Mouse (Mus musculus) hindbrain, embryonic 10.5 days (tissue): Measurements from ENCODE around the gene Sbf1. TPM values are rescaled to one million over a fixed set of nuclear protein-coding genes. Genes with fewer than 3 reads are reported as not detected.
A peak's percentile ranks its signal among the peaks of the same experiment; 100 is the strongest.

Experiments used
- DNase-seq: peaks from one replicate; pipeline ENCODE4 v3.0.0-alpha.2; 2017; ENCODE audit warnings: low spot score
- H3K27ac ChIP-seq: fragments of 300-500 bp; sonication (generic); 2 replicates; pipeline ENCODE4 v1.5.1; 2016; ENCODE audit warnings: mild to moderate bottlenecking, moderate library complexity
- H3K27me3 ChIP-seq: fragments of 300-500 bp; sonication (generic); 2 replicates; pipeline ENCODE4 v1.6.1; 2016; ENCODE audit warnings: mild to moderate bottlenecking; ENCODE audit not compliant: poor library complexity, insufficient read depth, severe bottlenecking
- H3K36me3 ChIP-seq: fragments of 300-500 bp; sonication (generic); 2 replicates; pipeline ENCODE4 v1.6.1; 2016; ENCODE audit warnings: mild to moderate bottlenecking, moderate library complexity
- H3K4me1 ChIP-seq: fragments of 300-500 bp; sonication (generic); replicated peaks from 2 replicates; pipeline ENCODE4 v1.6.1; 2016; ENCODE audit warnings: mild to moderate bottlenecking
- H3K4me3 ChIP-seq: fragments of 300-500 bp; sonication (generic); 2 replicates; pipeline ENCODE4 v1.5.1; 2016; ENCODE audit warnings: mild to moderate bottlenecking, moderate library complexity
- H3K9me3 ChIP-seq: fragments of 300-500 bp; sonication (generic); 2 replicates; pipeline ENCODE4 v1.6.1; 2016; ENCODE audit warnings: mild to moderate bottlenecking, moderate library complexity
- WGBS: fragments of 180-500 bp; shearing (Covaris S2); methylation state at CpG from one replicate; pipeline ENCODE4 v1.1.7; 2016; 5-methylcytosine and 5-hydroxymethylcytosine counted together
- polyA plus RNA-seq: library from polyadenylated mRNA; unstranded; fragments of >200 nt; fragmentation: Nextera tagmentation; extraction: Ambion mirVana; gene quantifications from 2 replicates; pipeline ENCODE4 v1.2.1, GENCODE M21; 2016

The Sbf1 gene
- polyA plus RNA-seq: 92.5 and 103 TPM in 2 replicates

DNA sequence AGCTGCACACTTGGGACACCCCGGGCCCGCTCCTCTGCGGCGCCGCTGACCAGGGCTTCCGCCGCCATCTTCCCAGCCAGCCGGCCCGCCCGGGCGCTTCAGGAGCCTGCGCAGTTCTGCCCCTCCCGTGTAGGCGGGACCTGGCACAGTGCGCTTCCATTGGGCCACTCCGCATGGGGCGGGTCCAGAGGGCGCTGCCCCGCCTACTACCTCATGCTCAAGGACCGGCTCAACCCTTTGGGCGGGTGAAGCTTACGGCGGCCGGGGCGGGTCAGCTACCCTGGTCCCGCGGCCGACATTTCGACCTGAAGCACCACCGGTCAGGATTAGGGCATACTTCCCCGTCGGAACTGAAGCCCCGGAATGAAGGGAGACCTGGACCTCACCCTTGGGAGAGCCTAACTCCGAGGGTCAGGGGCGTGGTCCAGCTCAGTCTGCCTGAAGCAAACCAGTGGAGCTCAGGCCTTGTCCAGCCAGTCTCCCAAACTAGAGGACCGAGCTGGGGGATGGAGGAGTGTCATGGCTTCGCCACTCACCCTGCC is at the start of gene Sbf1:
Sbf1 (minus strand) TSS at position 122 of the 542 bp plus-strand sequence.
- Histone ChIP-seq H3K27ac (peak within 1 kb of the TSS; percentile 92), H3K36me3 (no peaks in the 10 kb centered on the region; the same call in 1 of the 2 replicates), H3K4me3 (peak within 1 kb of the TSS; percentile 96), H3K9me3 (no peaks in the 10 kb centered on the region), H3K4me1 (peaks cover 46% of the 10 kb centered on the region), H3K27me3 (no peaks in the 10 kb centered on the region)
- whole genome bisulfite sequencing: under 1% methylated on average over 37 of the region's 37 CpGs
- DNase-seq: peak; percentile 97

DNA sequence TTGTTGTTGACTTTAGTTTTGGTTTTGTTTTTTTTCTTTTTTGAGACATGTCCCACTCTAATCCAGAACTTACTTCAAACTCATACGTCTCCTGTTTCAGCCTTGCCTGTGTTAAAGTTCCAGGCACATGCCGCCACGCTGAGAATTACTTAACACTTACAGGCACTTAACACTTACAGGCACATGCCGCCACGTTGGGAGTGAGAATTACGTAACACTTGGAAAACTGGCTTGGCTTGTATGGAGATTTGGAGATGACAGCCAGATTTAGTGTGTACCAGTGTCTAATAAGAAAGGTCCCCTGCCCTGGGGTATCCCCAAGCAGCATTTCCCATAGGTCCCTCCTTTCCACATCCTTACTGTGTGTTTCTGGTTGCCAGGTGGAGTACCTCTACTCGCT is 47.9 kb upstream of the Sbf1 start:
- H3K4me3 ChIP-seq: no peak overlapping the region
- peaks cover 5% of the 10 kb centered on the region; the same call in 1 of the 2 replicates for H3K4me1 ChIP-seq
- H3K27ac ChIP-seq: no peak overlapping the region
- DNase-seq: no peak
- H3K27me3 ChIP-seq: no peaks in the 10 kb centered on the region
- no peaks in the 10 kb centered on the region for H3K9me3 ChIP-seq
- 95% methylated on average over 7 of the region's 7 CpGs for WGBS
- peaks cover 97% of the 10 kb centered on the region for H3K36me3 ChIP-seq

DNA sequence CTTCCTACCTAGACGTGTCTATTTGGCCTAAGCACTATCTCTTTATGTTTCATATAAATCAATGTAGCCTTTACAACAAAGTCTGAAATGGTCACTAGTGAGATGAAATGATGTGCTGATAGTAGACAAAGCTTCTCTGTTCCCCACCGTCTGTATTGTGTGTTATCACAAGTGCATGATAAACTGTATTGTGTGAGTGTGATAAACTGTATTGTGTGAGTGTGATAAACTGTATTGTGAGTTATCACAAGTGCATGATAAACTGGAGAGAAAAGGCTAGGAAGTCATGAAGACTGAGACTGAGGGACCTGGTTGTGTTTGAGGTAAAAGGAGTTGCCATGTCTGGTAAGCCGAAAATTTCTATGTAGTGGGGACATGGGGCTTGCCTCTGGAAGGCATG is 43.7 kb upstream of the Sbf1 start:
- no peak for DNase-seq
- H3K27me3 ChIP-seq: no peaks in the 10 kb centered on the region
- no peaks in the 10 kb centered on the region for H3K9me3 ChIP-seq
- 94% methylated on average over 3 of the region's 3 CpGs for WGBS
- no peak overlapping the region for H3K4me3 ChIP-seq
- H3K36me3 ChIP-seq: peaks cover 64% of the 10 kb centered on the region
- H3K4me1 ChIP-seq: peaks cover 32% of the 10 kb centered on the region
- no peak overlapping the region for H3K27ac ChIP-seq

DNA sequence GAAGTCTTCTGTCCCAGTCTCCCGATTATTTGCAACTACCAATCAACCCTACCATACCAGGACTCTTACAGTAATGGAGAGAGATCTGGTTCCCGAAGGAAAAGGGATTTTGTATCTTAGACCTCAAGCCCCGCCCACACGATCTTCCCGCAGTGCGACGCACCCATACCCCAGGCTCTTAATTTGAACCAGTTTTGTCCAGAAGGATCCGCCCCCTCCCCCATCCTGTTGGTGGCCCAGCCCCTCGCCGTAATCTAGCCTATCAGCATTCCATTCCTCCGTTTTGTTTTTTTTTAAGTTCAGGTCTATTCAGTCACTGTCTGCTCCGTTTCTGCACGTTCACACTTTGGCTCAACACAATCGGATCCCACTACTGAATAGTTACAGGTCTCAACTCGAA is 41.3 kb upstream of the Sbf1 start:
- WGBS: under 1% methylated on average over 15 of the region's 15 CpGs
- peaks cover 64% of the 10 kb centered on the region for H3K36me3 ChIP-seq

GRCm38 (mm10) chr15:89355241-89356187 is 40.4 kb upstream of the Sbf1 start, which contains the start of the genes Lmf2 and Ncaph2:
TSS of gene Lmf2 (minus strand) at chr15:89355659.
TSS of gene Ncaph2 (plus strand) at chr15:89355719.
- Histone ChIP-seq H3K4me1 (peaks cover 34% of the 10 kb centered on the region), H3K4me3 (peak within 1 kb of the TSS; percentile 89), H3K36me3 (peaks cover 64% of the 10 kb centered on the region), H3K27me3 (no peaks in the 10 kb centered on the region), H3K27ac (peak within 1 kb of the TSS; percentile 95), H3K9me3 (no peaks in the 10 kb centered on the region)
- peak; percentile 98 for DNase-seq
- WGBS: under 1% methylated on average over 64 of the region's 64 CpGs

More for the DNA sequence above, 41.3 kb upstream of the Sbf1 start:
- Histone ChIP-seq H3K9me3 (no peaks in the 10 kb centered on the region), H3K4me1 (peaks cover 34% of the 10 kb centered on the region), H3K27ac (peak overlapping the region; percentile 95), H3K4me3 (peak overlapping the region; percentile 89), H3K27me3 (no peaks in the 10 kb centered on the region)
- peak; percentile 90 for DNase-seq

DNA sequence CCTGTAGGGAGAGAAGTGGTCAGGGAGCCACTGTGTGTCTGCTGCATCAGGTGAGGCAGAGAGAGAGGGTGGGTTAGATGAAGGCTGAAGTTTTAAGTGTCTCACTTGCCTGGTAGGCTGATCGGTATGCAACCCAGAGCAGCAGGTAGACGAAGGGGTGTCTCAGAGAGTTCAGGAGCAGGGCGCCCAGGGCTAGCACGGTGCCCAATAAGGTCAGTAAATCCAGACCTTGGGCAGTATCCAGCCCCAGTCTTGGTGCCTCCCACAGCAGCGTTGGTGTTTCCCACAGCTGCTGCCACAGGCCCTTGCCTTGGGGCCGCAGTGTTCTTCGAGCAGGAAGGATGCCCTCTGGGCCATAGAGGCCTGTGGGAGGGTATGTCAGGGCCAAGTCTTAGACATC is 39.3 kb upstream of the Sbf1 start:
- H3K36me3 ChIP-seq: peaks cover 63% of the 10 kb centered on the region
- DNase-seq: no peak
- H3K4me1 ChIP-seq: peaks cover 34% of the 10 kb centered on the region
- no peaks in the 10 kb centered on the region for H3K9me3 ChIP-seq
- 88% methylated on average over 7 of the region's 7 CpGs for WGBS
- H3K27ac ChIP-seq: peak overlapping the region; percentile 95
- H3K27me3 ChIP-seq: no peaks in the 10 kb centered on the region
- peak overlapping the region; percentile 89 for H3K4me3 ChIP-seq

DNA sequence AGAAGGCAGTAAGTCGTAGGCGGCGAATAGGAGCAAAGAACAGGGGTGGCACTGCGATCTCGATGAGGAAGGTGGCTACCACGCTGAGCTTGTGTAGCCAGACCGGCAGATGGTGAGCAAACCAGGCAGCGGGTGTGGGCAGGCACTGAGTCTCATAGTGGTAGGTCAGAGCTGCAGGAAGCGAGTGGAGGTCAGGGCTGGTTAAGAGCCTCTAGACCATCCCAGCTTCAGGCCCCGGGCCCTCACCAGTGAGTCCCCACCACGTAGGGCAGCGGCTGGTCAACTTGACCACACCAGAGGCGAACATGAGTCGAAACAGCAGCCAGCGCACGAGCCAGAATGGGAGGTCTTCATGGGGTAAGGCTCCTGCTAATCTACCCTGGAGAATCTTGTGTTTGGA is 38.7 kb upstream of the Sbf1 start:
- Histone ChIP-seq H3K36me3 (peaks cover 59% of the 10 kb centered on the region), H3K9me3 (no peaks in the 10 kb centered on the region), H3K4me3 (peak overlapping the region; percentile 89), H3K4me1 (peaks cover 34% of the 10 kb centered on the region), H3K27me3 (no peaks in the 10 kb centered on the region), H3K27ac (no peak overlapping the region)
- WGBS: 94% methylated on average over 16 of the region's 16 CpGs
- DNase-seq: no peak

DNA sequence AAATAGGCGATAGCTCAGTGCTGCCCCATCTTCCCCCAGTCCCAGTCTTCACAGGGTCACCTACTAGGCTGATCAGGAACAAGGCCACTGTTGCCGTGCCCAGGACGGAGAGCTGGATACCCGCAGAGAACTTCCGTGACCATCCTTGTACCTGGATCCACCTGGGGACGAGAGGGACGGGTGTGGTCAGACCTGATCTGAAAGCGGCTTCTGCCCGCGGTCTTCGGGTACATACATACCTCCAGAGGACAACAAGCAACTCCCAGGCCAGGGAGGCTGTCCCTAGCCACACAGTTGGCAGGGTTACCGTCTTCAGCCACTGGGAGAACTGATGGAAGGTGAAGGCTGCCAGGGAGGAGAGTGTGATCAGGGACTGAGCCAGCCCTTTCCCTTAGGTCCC is 37.7 kb upstream of the Sbf1 start:
- peaks cover 28% of the 10 kb centered on the region for H3K4me1 ChIP-seq
- WGBS: 94% methylated on average over 12 of the region's 12 CpGs
- H3K27ac ChIP-seq: no peak overlapping the region
- peaks cover 49% of the 10 kb centered on the region for H3K36me3 ChIP-seq
- DNase-seq: no peak
- no peak overlapping the region for H3K4me3 ChIP-seq
- no peaks in the 10 kb centered on the region for H3K27me3 ChIP-seq
- H3K9me3 ChIP-seq: no peaks in the 10 kb centered on the region

- H3K27me3 ChIP-seq: no peaks in the 10 kb centered on the region
- H3K27ac ChIP-seq: no peak overlapping the region
- no peak overlapping the region for H3K4me3 ChIP-seq
- DNase-seq: no peak
- H3K4me1 ChIP-seq: peaks cover 24% of the 10 kb centered on the region
- WGBS: 95% methylated on average over 14 of the region's 14 CpGs
- peaks cover 44% of the 10 kb centered on the region for H3K36me3 ChIP-seq
- H3K9me3 ChIP-seq: no peaks in the 10 kb centered on the region
Measured at GRCm38 (mm10) chr15:89352054-89352453, 36.9 kb upstream of the Sbf1 start.

- Histone ChIP-seq H3K4me1 (peaks cover 17% of the 10 kb centered on the region), H3K36me3 (peaks cover 44% of the 10 kb centered on the region), H3K27me3 (no peaks in the 10 kb centered on the region), H3K9me3 (no peaks in the 10 kb centered on the region), H3K4me3 (no peak overlapping the region), H3K27ac (no peak overlapping the region)
- no peak for DNase-seq
- WGBS: 92% methylated on average over 15 of the region's 15 CpGs
Measured at GRCm38 (mm10) chr15:89351302-89351701, 36.2 kb upstream of the Sbf1 start.

- Histone ChIP-seq H3K36me3 (peaks cover 44% of the 10 kb centered on the region), H3K4me1 (peaks cover 17% of the 10 kb centered on the region), H3K27ac (no peak overlapping the region), H3K27me3 (no peaks in the 10 kb centered on the region), H3K4me3 (no peak overlapping the region), H3K9me3 (no peaks in the 10 kb centered on the region)
- 82% methylated on average over 5 of the region's 5 CpGs for WGBS
- no peak for DNase-seq
Measured at GRCm38 (mm10) chr15:89350447-89350846, 35.3 kb upstream of the Sbf1 start.

- no peak for DNase-seq
- no peaks in the 10 kb centered on the region for H3K9me3 ChIP-seq
- no peak overlapping the region for H3K27ac ChIP-seq
- WGBS: 86% methylated on average over 3 of the region's 3 CpGs
- no peaks in the 10 kb centered on the region for H3K27me3 ChIP-seq
- H3K4me3 ChIP-seq: no peak overlapping the region
- H3K4me1 ChIP-seq: no peaks in the 10 kb centered on the region
- no peaks in the 10 kb centered on the region for H3K36me3 ChIP-seq
Measured at GRCm38 (mm10) chr15:89343325-89343724, 28.2 kb upstream of the Sbf1 start.

GRCm38 (mm10) chr15:89341678-89342077 is 26.6 kb upstream of the Sbf1 start:
- no peak for DNase-seq
- Histone ChIP-seq H3K4me3 (no peak overlapping the region), H3K4me1 (no peaks in the 10 kb centered on the region), H3K27me3 (no peaks in the 10 kb centered on the region), H3K27ac (no peak overlapping the region), H3K36me3 (no peaks in the 10 kb centered on the region), H3K9me3 (no peaks in the 10 kb centered on the region)
- WGBS: 32% methylated on average over 1 of the region's 1 CpGs
